Mouse (Mus musculus): Measurements from ENCODE around the gene Tmprss6. TPM values are rescaled to one million over a fixed set of nuclear protein-coding genes. Genes with fewer than 3 reads are reported as not detected.
A peak's percentile ranks its signal among the peaks of the same experiment; 100 is the strongest.

Gene Tmprss6
- 22.0 and 29.2 TPM in 2 replicates for polyA plus RNA-seq (2015; fragmentation: Nextera tagmentation; extraction: Ambion mirVana)

GRCm38 (mm10) chr15:78468379-78468937 is at the start of gene Tmprss6:
Tmprss6 (minus strand) TSS chr15:78468634.
- peak; percentile 72 for ATAC-seq (ENCODE audit: insufficient read depth)
- peak within 1 kb of the TSS; percentile 42 for H3K4me2 ChIP-seq
- WGBS (ENCODE audit: insufficient replicate concordance): 59% methylated on average over 7 of the region's 7 CpGs
- peak within 1 kb of the TSS; percentile 4; the same call in 1 of the 2 replicates for H3K9ac ChIP-seq
- H3K9me3 ChIP-seq (replicated peaks): no peaks in the 10 kb centered on the region
- H3K27ac ChIP-seq (replicated peaks): peak within 1 kb of the TSS; percentile 69
- no peaks in the 10 kb centered on the region for H3K27me3 ChIP-seq
- no peaks in the 10 kb centered on the region for H3K36me3 ChIP-seq (replicated peaks)
- peaks cover 17% of the 10 kb centered on the region; the same call in 1 of the 2 replicates for H3K4me1 ChIP-seq (replicated peaks)
- H3K4me3 ChIP-seq (replicated peaks): peak within 1 kb of the TSS; percentile 36

GRCm38 (mm10) chr15:78518221-78518620 is 49.8 kb upstream of the Tmprss6 start:
- no peaks in the 10 kb centered on the region for H3K27me3 ChIP-seq
- ATAC-seq (ENCODE audit: insufficient read depth): no peak
- H3K27ac ChIP-seq (replicated peaks): no peak overlapping the region
- no peak overlapping the region for H3K4me3 ChIP-seq (replicated peaks)
- H3K36me3 ChIP-seq (replicated peaks): no peaks in the 10 kb centered on the region
- no peak overlapping the region for H3K9ac ChIP-seq
- H3K4me2 ChIP-seq: no peak overlapping the region
- 39% methylated on average over 7 of the region's 7 CpGs for WGBS (ENCODE audit: insufficient replicate concordance)
- H3K9me3 ChIP-seq (replicated peaks): no peaks in the 10 kb centered on the region
- peaks cover 6% of the 10 kb centered on the region for H3K4me1 ChIP-seq (replicated peaks)

GRCm38 (mm10) chr15:78515759-78516158 is 47.3 kb upstream of the Tmprss6 start:
- Histone ChIP-seq H3K4me3 (replicated peaks) (no peak overlapping the region), H3K27me3 (no peaks in the 10 kb centered on the region), H3K4me1 (replicated peaks) (peaks cover 11% of the 10 kb centered on the region), H3K9ac (no peak overlapping the region), H3K9me3 (replicated peaks) (no peaks in the 10 kb centered on the region), H3K36me3 (replicated peaks) (no peaks in the 10 kb centered on the region), H3K4me2 (no peak overlapping the region), H3K27ac (replicated peaks) (no peak overlapping the region)
- ATAC-seq (ENCODE audit: insufficient read depth): no peak
- 29% methylated on average over 6 of the region's 6 CpGs for WGBS (ENCODE audit: insufficient replicate concordance)

- Histone ChIP-seq H3K27me3 (no peaks in the 10 kb centered on the region), H3K36me3 (replicated peaks) (no peaks in the 10 kb centered on the region), H3K9ac (no peak overlapping the region), H3K4me1 (replicated peaks) (peaks cover 11% of the 10 kb centered on the region; the same call in 1 of the 2 replicates), H3K4me3 (replicated peaks) (no peak overlapping the region), H3K9me3 (replicated peaks) (no peaks in the 10 kb centered on the region), H3K27ac (replicated peaks) (no peak overlapping the region), H3K4me2 (no peak overlapping the region)
- 23% methylated on average over 7 of the region's 7 CpGs for WGBS (ENCODE audit: insufficient replicate concordance)
- 0 out of 2 replicates have a peak, but pooled peaks have one; percentile 3 for ATAC-seq (ENCODE audit: insufficient read depth)
Observed at GRCm38 (mm10) chr15:78514393-78515146, 46.1 kb upstream of the Tmprss6 start.

- H3K27ac ChIP-seq (replicated peaks): peak overlapping the region; percentile 29; the same call in 1 of the 2 replicates
Observed at GRCm38 (mm10) chr15:78513019-78513418, 44.6 kb upstream of the Tmprss6 start.

GRCm38 (mm10) chr15:78511951-78512350 is 43.5 kb upstream of the Tmprss6 start:
- H3K27me3 ChIP-seq: no peaks in the 10 kb centered on the region
- 48% methylated on average over 7 of the region's 7 CpGs for WGBS (ENCODE audit: insufficient replicate concordance)
- no peak overlapping the region for H3K9ac ChIP-seq

More at GRCm38 (mm10) chr15:78513019-78513418, 44.6 kb upstream of the Tmprss6 start:
- Histone ChIP-seq H3K27me3 (no peaks in the 10 kb centered on the region), H3K4me3 (replicated peaks) (no peak overlapping the region), H3K9ac (no peak overlapping the region), H3K4me2 (no peak overlapping the region), H3K36me3 (replicated peaks) (no peaks in the 10 kb centered on the region), H3K9me3 (replicated peaks) (no peaks in the 10 kb centered on the region), H3K4me1 (replicated peaks) (peaks cover 11% of the 10 kb centered on the region; the same call in 1 of the 2 replicates)
- WGBS (ENCODE audit: insufficient replicate concordance): 63% methylated on average over 14 of the region's 14 CpGs
- ATAC-seq (ENCODE audit: insufficient read depth): no peak

GRCm38 (mm10) chr15:78510736-78511135 is 42.3 kb upstream of the Tmprss6 start:
- WGBS (ENCODE audit: insufficient replicate concordance): 59% methylated on average over 6 of the region's 6 CpGs
- Histone ChIP-seq H3K36me3 (replicated peaks) (no peaks in the 10 kb centered on the region), H3K4me2 (no peak overlapping the region), H3K9ac (no peak overlapping the region), H3K27me3 (no peaks in the 10 kb centered on the region), H3K27ac (replicated peaks) (no peak overlapping the region), H3K9me3 (replicated peaks) (no peaks in the 10 kb centered on the region), H3K4me3 (replicated peaks) (no peak overlapping the region), H3K4me1 (replicated peaks) (peaks cover 17% of the 10 kb centered on the region)
- no peak for ATAC-seq (ENCODE audit: insufficient read depth)

More at GRCm38 (mm10) chr15:78511951-78512350, 43.5 kb upstream of the Tmprss6 start:
- H3K4me2 ChIP-seq: no peak overlapping the region
- H3K4me3 ChIP-seq (replicated peaks): no peak overlapping the region
- no peak overlapping the region for H3K27ac ChIP-seq (replicated peaks)
- no peaks in the 10 kb centered on the region for H3K36me3 ChIP-seq (replicated peaks)
- ATAC-seq (ENCODE audit: insufficient read depth): peak; percentile 11; the same call in 1 of the 2 replicates
- peaks cover 17% of the 10 kb centered on the region for H3K4me1 ChIP-seq (replicated peaks)
- H3K9me3 ChIP-seq (replicated peaks): no peaks in the 10 kb centered on the region

- Histone ChIP-seq H3K27ac (replicated peaks) (no peak overlapping the region), H3K9ac (no peak overlapping the region), H3K27me3 (no peaks in the 10 kb centered on the region), H3K4me2 (no peak overlapping the region), H3K4me3 (replicated peaks) (no peak overlapping the region), H3K4me1 (replicated peaks) (peaks cover 17% of the 10 kb centered on the region), H3K36me3 (replicated peaks) (no peaks in the 10 kb centered on the region), H3K9me3 (replicated peaks) (no peaks in the 10 kb centered on the region)
- 32% methylated on average over 8 of the region's 8 CpGs for WGBS (ENCODE audit: insufficient replicate concordance)
- no peak for ATAC-seq (ENCODE audit: insufficient read depth)
Observed at GRCm38 (mm10) chr15:78510121-78510576, 41.7 kb upstream of the Tmprss6 start.

- 50% methylated on average over 12 of the region's 12 CpGs for WGBS (ENCODE audit: insufficient replicate concordance)
- Histone ChIP-seq H3K4me2 (no peak overlapping the region), H3K4me1 (replicated peaks) (peaks cover 17% of the 10 kb centered on the region)
Observed at GRCm38 (mm10) chr15:78509297-78509899, 41.0 kb upstream of the Tmprss6 start.

GRCm38 (mm10) chr15:78508443-78508842 is 40.0 kb upstream of the Tmprss6 start:
- no peak overlapping the region for H3K4me2 ChIP-seq
- H3K27ac ChIP-seq (replicated peaks): no peak overlapping the region
- no peak overlapping the region for H3K4me3 ChIP-seq (replicated peaks)
- ATAC-seq (ENCODE audit: insufficient read depth): no peak
- WGBS (ENCODE audit: insufficient replicate concordance): 60% methylated on average over 7 of the region's 7 CpGs
- no peak overlapping the region for H3K9ac ChIP-seq
- H3K27me3 ChIP-seq: no peaks in the 10 kb centered on the region
- H3K9me3 ChIP-seq (replicated peaks): no peaks in the 10 kb centered on the region
- H3K4me1 ChIP-seq (replicated peaks): peaks cover 12% of the 10 kb centered on the region; the same call in 1 of the 2 replicates
- H3K36me3 ChIP-seq (replicated peaks): no peaks in the 10 kb centered on the region

More at GRCm38 (mm10) chr15:78509297-78509899, 41.0 kb upstream of the Tmprss6 start:
- no peak for ATAC-seq (ENCODE audit: insufficient read depth)
- no peak overlapping the region for H3K27ac ChIP-seq (replicated peaks)
- H3K9ac ChIP-seq: no peak overlapping the region
- H3K36me3 ChIP-seq (replicated peaks): no peaks in the 10 kb centered on the region
- H3K9me3 ChIP-seq (replicated peaks): no peaks in the 10 kb centered on the region
- no peak overlapping the region for H3K4me3 ChIP-seq (replicated peaks)
- no peaks in the 10 kb centered on the region for H3K27me3 ChIP-seq

- no peak overlapping the region for H3K4me2 ChIP-seq
- H3K4me1 ChIP-seq (replicated peaks): peaks cover 6% of the 10 kb centered on the region; the same call in 1 of the 2 replicates
- no peaks in the 10 kb centered on the region for H3K36me3 ChIP-seq (replicated peaks)
- no peak for ATAC-seq (ENCODE audit: insufficient read depth)
- H3K27ac ChIP-seq (replicated peaks): no peak overlapping the region
- H3K9me3 ChIP-seq (replicated peaks): no peaks in the 10 kb centered on the region
- 57% methylated on average over 3 of the region's 3 CpGs for WGBS (ENCODE audit: insufficient replicate concordance)
- H3K9ac ChIP-seq: no peak overlapping the region
- no peak overlapping the region for H3K4me3 ChIP-seq (replicated peaks)
- H3K27me3 ChIP-seq: no peaks in the 10 kb centered on the region
Observed at GRCm38 (mm10) chr15:78505541-78505940, 37.1 kb upstream of the Tmprss6 start.
